Mouse (Mus musculus): ENCODE data around the gene Llgl2. TPM values are rescaled to one million over a fixed set of nuclear protein-coding genes. Genes with fewer than 3 reads are reported as not detected.

The Llgl2 gene
- polyA plus RNA-seq, 1 experiment from 2014 or later, result 9.5 TPM

DNA sequence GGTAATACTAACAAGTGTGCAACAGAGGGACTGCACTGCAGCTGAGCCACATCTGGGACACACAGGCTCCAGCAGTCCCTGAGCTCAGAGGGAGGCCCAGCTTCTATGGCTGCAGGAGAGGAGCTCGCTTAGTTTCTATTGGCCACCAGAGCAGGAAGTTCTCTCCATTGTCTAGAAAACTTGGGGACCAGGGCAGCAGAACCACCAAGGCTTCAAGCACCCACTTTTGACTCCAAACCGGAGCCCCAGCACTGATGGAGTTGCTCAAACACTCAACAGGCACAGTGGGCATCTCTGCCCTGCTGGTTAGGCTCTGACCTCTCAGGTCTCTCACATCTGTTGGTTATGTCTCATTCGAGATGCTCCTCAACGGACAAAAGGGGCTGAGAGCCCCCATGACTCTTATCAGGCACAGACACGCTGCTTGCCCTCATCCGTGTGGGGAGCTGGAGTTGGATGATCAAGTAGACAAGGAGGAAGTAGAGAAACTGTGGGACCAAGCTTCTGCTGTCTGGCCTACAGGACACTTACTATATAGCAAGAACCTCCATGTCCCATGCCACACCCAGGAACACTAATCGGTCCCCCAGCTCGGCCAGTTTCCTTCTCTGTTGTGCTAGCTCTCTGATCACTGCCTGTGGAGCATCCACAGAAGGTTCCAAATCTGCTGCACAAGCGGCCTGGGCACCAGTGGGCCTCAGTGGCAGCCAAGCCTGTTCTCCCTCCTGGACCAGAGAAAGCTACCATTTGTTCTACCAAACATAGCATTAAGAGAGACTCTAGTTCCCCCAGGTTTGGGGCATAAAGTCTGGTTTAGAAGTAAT is 77.7 kb downstream of the Llgl2 start:
- no peak overlapping the region for H3K4me3 ChIP-seq
- H3K36me3 ChIP-seq, result peaks cover 17% of the 10 kb centered on the region
- H3K27ac ChIP-seq, result peak overlapping the region; percentile 55; the same call in 1 of the 2 replicates
- no peaks in the 10 kb centered on the region for H3K9me3 ChIP-seq
- no peak overlapping the region for H3K9ac ChIP-seq
- 84% methylated on average over 9 of the region's 9 CpGs for WGBS
- no peak for ATAC-seq (ENCODE audit: insufficient number of reproducible peaks, insufficient read depth, low FRiP score, low TSS enrichment, low read depth)
- H3K27me3 ChIP-seq, result no peaks in the 10 kb centered on the region
- no peak overlapping the region for H3K4me2 ChIP-seq
- H3K4me1 ChIP-seq, result peaks cover 51% of the 10 kb centered on the region

DNA sequence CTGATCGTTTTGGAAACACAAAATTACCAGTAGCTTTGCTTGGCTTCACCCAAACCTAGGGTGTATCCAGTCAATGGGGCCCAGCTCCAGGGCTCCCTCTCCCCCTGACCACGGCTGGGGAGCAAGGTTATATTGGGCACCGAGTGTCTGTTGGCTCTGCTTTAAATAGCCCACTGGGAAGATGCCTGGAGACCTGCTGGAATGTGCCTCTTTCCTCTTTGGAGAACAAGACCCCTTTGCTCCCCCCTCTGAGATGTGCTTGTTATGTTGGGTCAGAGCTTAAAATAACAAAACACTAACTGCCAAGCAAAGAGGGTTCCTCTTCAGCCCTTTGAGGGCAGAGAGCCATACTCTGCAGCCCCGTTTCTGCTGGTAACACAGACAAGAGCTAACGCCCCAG is 78.3 kb downstream of the Llgl2 start:
- H3K27ac ChIP-seq, result no peak overlapping the region
- H3K9ac ChIP-seq, result peak overlapping the region; percentile 11; the same call in 1 of the 2 replicates
- H3K4me3 ChIP-seq, result no peak overlapping the region
- no peaks in the 10 kb centered on the region for H3K9me3 ChIP-seq
- H3K27me3 ChIP-seq, result no peaks in the 10 kb centered on the region
- peaks cover 11% of the 10 kb centered on the region for H3K36me3 ChIP-seq
- H3K4me2 ChIP-seq, result no peak overlapping the region
- peaks cover 51% of the 10 kb centered on the region for H3K4me1 ChIP-seq
- 81% methylated on average over 5 of the region's 5 CpGs for WGBS
- no peak for ATAC-seq (ENCODE audit: insufficient number of reproducible peaks, insufficient read depth, low FRiP score, low TSS enrichment, low read depth)

GRCm38 (mm10) chr11:115902831-115903230 is 79.0 kb downstream of the Llgl2 start:
- peaks cover 5% of the 10 kb centered on the region for H3K36me3 ChIP-seq
- H3K4me1 ChIP-seq, result peaks cover 51% of the 10 kb centered on the region
- no peak for ATAC-seq (ENCODE audit: insufficient number of reproducible peaks, insufficient read depth, low FRiP score, low TSS enrichment, low read depth)
- H3K9ac ChIP-seq, result peak overlapping the region; percentile 11; the same call in 1 of the 2 replicates
- H3K27ac ChIP-seq, result no peak overlapping the region
- 82% methylated on average over 1 of the region's 1 CpGs for WGBS
- H3K9me3 ChIP-seq, result no peaks in the 10 kb centered on the region
- H3K4me3 ChIP-seq, result no peak overlapping the region
- H3K4me2 ChIP-seq, result no peak overlapping the region
- no peaks in the 10 kb centered on the region for H3K27me3 ChIP-seq

DNA sequence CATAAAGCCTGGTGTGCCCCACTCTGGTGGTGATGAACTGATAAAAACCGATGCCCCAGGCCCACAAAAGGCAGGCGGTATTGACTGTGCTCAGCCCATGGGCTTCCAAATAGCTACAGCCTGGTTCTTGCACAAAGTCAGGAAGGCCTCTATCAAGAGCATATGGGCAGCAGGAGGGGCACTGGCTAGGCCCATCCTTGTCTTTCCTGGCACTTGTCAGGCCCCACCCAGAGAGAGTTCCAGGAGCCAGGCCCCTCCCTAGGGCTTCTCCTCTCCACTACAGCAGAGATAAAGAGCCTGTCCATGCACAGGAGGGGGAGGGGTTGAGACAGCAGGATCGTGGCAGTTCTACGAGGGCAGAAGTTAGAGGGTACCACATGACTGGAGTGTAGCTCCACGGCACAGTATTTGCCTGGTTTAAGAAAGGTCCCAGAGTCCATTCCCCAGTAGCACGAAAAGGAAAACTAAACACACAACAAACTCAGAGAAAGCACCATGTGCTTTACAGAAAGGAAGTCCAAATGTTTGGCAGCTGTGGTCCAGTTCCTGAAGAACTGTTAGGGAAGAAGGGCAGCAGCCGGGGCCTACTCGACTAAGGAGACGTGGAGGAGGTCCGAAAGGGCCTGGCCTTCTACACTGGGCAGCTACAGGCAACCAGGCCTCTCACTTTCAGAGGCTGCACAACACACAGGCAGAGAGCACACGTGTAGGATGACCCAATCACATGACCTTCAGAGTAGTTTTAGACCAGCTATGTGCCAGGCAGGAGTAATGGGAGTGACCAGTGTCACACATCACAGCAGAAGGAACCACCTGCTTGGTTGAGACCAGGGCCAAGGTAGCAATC is 79.8 kb downstream of the Llgl2 start:
- Histone ChIP-seq H3K36me3 (peaks cover 9% of the 10 kb centered on the region), H3K27me3 (no peaks in the 10 kb centered on the region), H3K4me2 (no peak overlapping the region), H3K4me3 (no peak overlapping the region), H3K4me1 (peaks cover 51% of the 10 kb centered on the region), H3K27ac (peak overlapping the region; percentile 80), H3K9ac (0 out of 2 replicates have a peak overlapping the region, but pooled peaks have one; percentile 2), H3K9me3 (no peaks in the 10 kb centered on the region)
- ATAC-seq (ENCODE audit: insufficient number of reproducible peaks, insufficient read depth, low FRiP score, low TSS enrichment, low read depth), result no peak
- 68% methylated on average over 11 of the region's 11 CpGs for WGBS

DNA sequence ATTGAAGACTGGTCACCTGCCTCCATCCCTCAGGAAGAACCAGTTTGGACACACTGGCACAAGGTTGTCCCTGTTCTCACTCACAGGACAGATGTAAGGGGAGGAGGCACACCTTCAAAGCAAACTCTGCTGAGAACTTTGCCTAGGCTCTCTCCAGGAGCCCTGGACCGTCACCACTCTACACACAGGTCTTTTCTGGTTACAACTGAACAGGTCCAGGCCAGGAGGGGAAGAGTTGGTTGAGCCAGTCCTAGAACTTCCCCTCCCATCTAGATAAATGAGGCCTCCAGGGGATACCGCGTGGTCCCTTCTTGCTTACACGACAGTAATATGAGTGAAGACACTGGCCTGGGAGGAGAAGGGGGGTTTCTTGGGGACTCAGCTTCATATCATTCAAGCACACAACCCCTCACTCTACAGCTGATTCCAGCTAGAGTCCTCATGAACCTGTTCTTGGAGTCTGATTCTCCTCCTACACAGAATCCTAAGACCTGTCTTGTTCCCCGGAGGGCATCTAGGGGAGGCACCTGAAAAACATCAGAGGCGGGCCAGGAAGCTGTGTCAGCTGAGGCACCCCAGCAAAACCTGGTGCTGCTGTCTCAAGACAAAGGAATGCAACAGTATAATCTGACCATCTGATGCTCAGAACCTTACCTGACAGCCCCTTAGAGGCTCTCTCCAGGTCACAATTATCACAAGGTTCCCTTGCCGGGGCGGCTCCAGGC is 80.5 kb downstream of the Llgl2 start:
- Histone ChIP-seq H3K4me3 (no peak overlapping the region), H3K27ac (peak overlapping the region; percentile 80), H3K36me3 (peaks cover 16% of the 10 kb centered on the region), H3K4me1 (peaks cover 51% of the 10 kb centered on the region), H3K9me3 (no peaks in the 10 kb centered on the region), H3K4me2 (no peak overlapping the region), H3K9ac (peak overlapping the region; percentile 32; the same call in 1 of the 2 replicates), H3K27me3 (no peaks in the 10 kb centered on the region)
- no peak for ATAC-seq (ENCODE audit: insufficient number of reproducible peaks, insufficient read depth, low FRiP score, low TSS enrichment, low read depth)
- 68% methylated on average over 8 of the region's 8 CpGs for WGBS

Small RNA genes lying within 50 kb of the gene (microRNA-seq; reads per million reads assigned to microRNA genes)
- 1.3 reads per million for gene Mir5621

Other genes with a start within 250 kb of the Llgl2 start
- gene Mrps7, start 220.1 kb upstream of the Llgl2 start, polyA plus RNA-seq (2015; fragmentation: Nextera tagmentation; extraction: Ambion mirVana), result 92.8 and 95.6 TPM in 2 replicates
- gene Gga3, start 220.0 kb upstream of the Llgl2 start, polyA plus RNA-seq (2015; fragmentation: Nextera tagmentation; extraction: Ambion mirVana), result 18.9 and 24.6 TPM in 2 replicates
- 20.2 and 20.6 TPM in 2 replicates for gene Mif4gd, start 211.1 kb upstream of the Llgl2 start, polyA plus RNA-seq (2015; fragmentation: Nextera tagmentation; extraction: Ambion mirVana)
- 25.0 and 28.0 TPM in 2 replicates for gene Slc25a19, start 195.8 kb upstream of the Llgl2 start, polyA plus RNA-seq (2015; fragmentation: Nextera tagmentation; extraction: Ambion mirVana)
- gene Grb2, start 115.5 kb upstream of the Llgl2 start, polyA plus RNA-seq (2015; fragmentation: Nextera tagmentation; extraction: Ambion mirVana), result 77.7 and 108 TPM in 2 replicates
- 24.8 and 24.9 TPM in 2 replicates for gene Tmem94, start 58.6 kb upstream of the Llgl2 start, polyA plus RNA-seq (2015; fragmentation: Nextera tagmentation; extraction: Ambion mirVana)
- 16.1 and 17.3 TPM in 2 replicates for gene Caskin2, start 10.4 kb upstream of the Llgl2 start, polyA plus RNA-seq (2015; fragmentation: Nextera tagmentation; extraction: Ambion mirVana)
- 31.3 and 34.6 TPM in 2 replicates for gene Tsen54, start 9.3 kb upstream of the Llgl2 start, polyA plus RNA-seq (2015; fragmentation: Nextera tagmentation; extraction: Ambion mirVana)
- gene Myo15b, start 34.4 kb downstream of the Llgl2 start, polyA plus RNA-seq (2015; fragmentation: Nextera tagmentation; extraction: Ambion mirVana), result 0.67 and 1.0 TPM in 2 replicates
- gene Smim5, start 75.9 kb downstream of the Llgl2 start, polyA plus RNA-seq (2015; fragmentation: Nextera tagmentation; extraction: Ambion mirVana), result 3.3 and 3.4 TPM in 2 replicates
- gene Smim6, start 88.0 kb downstream of the Llgl2 start, polyA plus RNA-seq (2015; fragmentation: Nextera tagmentation; extraction: Ambion mirVana), result 1.1 and 1.2 TPM in 2 replicates
- gene Sap30bp, start 109.2 kb downstream of the Llgl2 start, polyA plus RNA-seq (2015; fragmentation: Nextera tagmentation; extraction: Ambion mirVana), result 47.0 and 53.9 TPM in 2 replicates
- gene Recql5, start 109.4 kb downstream of the Llgl2 start, polyA plus RNA-seq (2015; fragmentation: Nextera tagmentation; extraction: Ambion mirVana), result 22.9 and 24.9 TPM in 2 replicates
- gene Itgb4, start 150.7 kb downstream of the Llgl2 start, polyA plus RNA-seq (2015; fragmentation: Nextera tagmentation; extraction: Ambion mirVana), result 11.2 and 11.6 TPM in 2 replicates
- gene Galk1, start 188.7 kb downstream of the Llgl2 start, polyA plus RNA-seq (2015; fragmentation: Nextera tagmentation; extraction: Ambion mirVana), result 169 and 189 TPM in 2 replicates
- 2,264 and 2,363 TPM in 2 replicates for gene H3f3b, start 203.9 kb downstream of the Llgl2 start, polyA plus RNA-seq (2015; fragmentation: Nextera tagmentation; extraction: Ambion mirVana)
- 40.7 and 44.9 TPM in 2 replicates for gene Unk, start 206.3 kb downstream of the Llgl2 start, polyA plus RNA-seq (2015; fragmentation: Nextera tagmentation; extraction: Ambion mirVana)

All from embryonic facial prominence, embryonic 13.5 days (tissue).